Mouse (Mus musculus): Measurements from ENCODE around the gene Gm17490. TPM values are rescaled to one million over a fixed set of nuclear protein-coding genes. Genes with fewer than 3 reads are reported as not detected.

The Gm17490 gene
- total RNA-seq (2023) = not detected

DNA sequence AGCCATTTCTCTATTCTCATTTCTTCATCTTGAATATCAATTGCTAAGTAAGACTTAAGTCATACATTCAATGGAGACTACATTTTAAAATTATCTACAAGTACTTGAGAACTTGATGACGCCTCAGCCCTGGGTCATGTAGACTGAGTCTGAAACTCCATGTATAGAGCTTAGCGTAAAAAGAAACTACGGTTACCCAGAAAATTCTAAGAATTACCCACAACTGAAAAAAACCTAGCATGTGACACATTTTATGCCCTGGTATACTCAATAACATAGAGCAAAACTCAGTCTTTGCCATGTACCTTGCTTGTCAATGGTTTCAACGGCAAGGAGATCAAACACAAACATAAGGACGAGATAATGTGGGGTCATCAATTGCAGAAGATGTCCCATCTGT is at the start of gene Gm17490:
TSS of gene Gm17490 (minus strand) at position 375 of the 400 bp plus-strand sequence.

DNA sequence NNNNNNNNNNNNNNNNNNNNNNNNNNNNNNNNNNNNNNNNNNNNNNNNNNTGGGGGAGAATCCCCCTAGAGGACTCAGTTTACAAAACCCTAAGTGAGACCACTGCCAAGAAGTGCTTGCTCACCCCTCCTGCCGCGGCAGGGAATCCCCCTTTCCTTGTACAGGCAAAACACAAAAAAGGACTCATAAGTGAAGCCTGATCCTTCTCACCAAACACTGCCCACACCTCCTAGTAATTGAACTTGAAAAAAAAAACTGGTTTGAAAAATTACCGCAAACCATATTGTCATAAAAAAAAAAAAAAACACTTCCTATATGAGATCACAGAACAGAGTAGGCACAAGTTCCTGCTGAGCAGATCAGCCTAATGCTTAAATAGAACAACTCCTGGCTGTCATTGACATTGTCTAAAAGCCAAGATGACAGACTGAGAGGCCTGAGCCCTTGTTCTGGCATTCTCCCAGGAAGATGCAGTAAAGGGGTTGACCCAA is 16.4 kb upstream of the Gm17490 start, which contains the start of gene Il2ra:
TSS of gene Il2ra (plus strand) at position 357 of the 491 bp plus-strand sequence.

DNA sequence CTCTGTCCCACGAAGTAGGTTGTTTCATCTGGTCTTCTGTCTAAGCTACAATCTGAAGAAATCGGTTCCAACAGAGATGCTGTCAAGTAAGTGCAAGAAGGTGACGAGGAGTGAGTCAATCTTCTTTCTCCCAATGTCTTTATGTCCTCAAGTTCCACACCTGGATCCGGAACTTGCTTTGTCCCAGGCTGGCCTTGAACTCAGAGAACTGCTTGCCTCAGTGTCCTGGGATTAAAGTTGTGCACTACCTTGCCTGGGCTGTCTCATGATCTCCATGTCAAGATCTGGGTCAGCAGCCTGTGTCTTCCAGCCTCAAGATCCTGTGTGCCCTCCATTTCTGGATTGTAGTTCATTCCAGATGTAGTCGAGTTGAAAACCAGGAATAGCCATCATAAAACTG is 22.0 kb downstream of the Gm17490 start, which contains the start of gene Rbm17:
TSS of gene Rbm17 (minus strand) at position 101 of the 400 bp plus-strand sequence.

Other genes with a start within 250 kb of the Gm17490 start
- 10 to 100 TPM; 39.2 to 39.4 TPM for gene Pfkfb3, start 72.2 kb downstream of the Gm17490 start, total RNA-seq (2023)
- gene Rbm17, start 22.1 kb downstream of the Gm17490 start, total RNA-seq (2023) = 100 to 1,000 TPM; 125 to 144 TPM
- gene Il2ra, start 16.5 kb upstream of the Gm17490 start, total RNA-seq (2023) = 10 to 100 TPM; 29.8 to 30.4 TPM
- gene Il15ra, start 79.0 kb upstream of the Gm17490 start, total RNA-seq (2023) = 10 to 100 TPM; 10.2 to 17.7 TPM
- 10 to 100 TPM; 36.0 to 46.2 TPM for gene Fbh1, start 151.3 kb upstream of the Gm17490 start, total RNA-seq (2023)
- 10 to 100 TPM; 81.1 to 82.9 TPM for gene Ankrd16, start 151.6 kb upstream of the Gm17490 start, total RNA-seq (2023)